Mouse (Mus musculus): ENCODE measurements at regions not wholly inside any gene's neighbourhood (a gene's known extent, or its start where the extent isn't known, plus 50 kb on each side); places are given as distances from the start of the nearest gene placed in this dataset.
"Not testable (repeated sequence)": the region's sequence is repeated elsewhere in the genome, so short reads cannot be mapped to it uniquely, and the experiment has no call there.

DNA sequence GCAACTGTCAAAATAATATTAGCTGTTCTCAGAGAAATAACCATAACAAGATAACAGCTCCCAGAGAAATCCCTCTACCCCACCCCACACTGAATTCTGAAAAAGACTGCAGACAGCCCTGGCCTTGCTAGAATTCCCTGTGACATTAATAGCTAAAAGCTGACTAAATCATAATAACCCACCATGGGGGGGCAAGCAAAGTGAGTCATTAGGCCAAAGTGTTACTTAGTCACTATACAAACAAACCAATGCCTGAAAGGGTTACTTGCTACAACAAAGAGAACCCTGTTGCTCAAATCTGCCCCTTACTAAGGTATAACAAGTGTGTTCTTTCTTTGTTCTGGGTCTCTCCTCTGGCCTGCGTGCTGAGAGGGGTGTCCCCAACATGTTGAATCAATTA lies 609.1 kb upstream of the Ppp6c start:
- no peak for ATAC-seq (replicated peaks; ENCODE audit: low FRiP score)

DNA sequence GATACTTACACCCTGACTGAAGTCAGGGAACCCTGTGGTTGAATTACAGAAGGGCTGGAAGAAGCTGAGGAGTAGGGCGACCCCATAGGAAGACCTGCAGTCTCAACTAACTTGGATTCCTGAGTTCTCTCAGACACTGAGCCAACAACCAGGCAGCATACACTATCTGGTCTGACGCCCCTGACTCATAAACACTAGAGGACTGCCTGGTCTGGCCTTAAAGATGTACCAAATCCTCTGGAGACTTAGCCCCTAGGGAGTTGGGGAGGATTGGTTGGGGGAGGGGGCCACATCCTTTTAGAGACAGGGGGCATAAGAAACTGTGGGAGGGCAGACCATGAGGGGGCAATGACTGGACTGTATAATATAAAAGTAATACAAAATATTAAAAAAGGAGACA lies 597.6 kb upstream of the Ppp6c start:
- no peak overlapping the region for H3K9ac ChIP-seq (ENCODE audit: low read depth, low read length)
- no peaks in the 10 kb centered on the region for H3K4me1 ChIP-seq (replicated peaks; ENCODE audit: control insufficient read depth, insufficient read depth, low read length)
- DNase-seq (ENCODE audit: low spot score) (no peak), ATAC-seq (replicated peaks; ENCODE audit: low FRiP score) (no peak)
- H3K4me2 ChIP-seq, result no peak overlapping the region
- H3K27me3 ChIP-seq (replicated peaks; ENCODE audit: control insufficient read depth, insufficient read depth, low read length), result no peaks in the 10 kb centered on the region
- no peaks in the 10 kb centered on the region for H3K36me3 ChIP-seq (ENCODE audit: control insufficient read depth, insufficient read depth, low read length)
- H3K4me3 ChIP-seq (ENCODE audit: low read depth, low read length), result no peak overlapping the region
- no peak overlapping the region for H3K27ac ChIP-seq (ENCODE audit: low read depth, low read length)
- WGBS, result 58% methylated on average over 2 of the region's 2 CpGs
- H3K9me3 ChIP-seq (ENCODE audit: control insufficient read depth, low read length), result no peaks in the 10 kb centered on the region

More for the DNA sequence above, 609.1 kb upstream of the Ppp6c start:
- no peak overlapping the region for H3K4me3 ChIP-seq (ENCODE audit: low read depth, low read length)
- peaks cover 3% of the 10 kb centered on the region for H3K9me3 ChIP-seq (ENCODE audit: control insufficient read depth, low read length)
- H3K4me1 ChIP-seq (replicated peaks; ENCODE audit: control insufficient read depth, insufficient read depth, low read length), result no peaks in the 10 kb centered on the region
- no peak overlapping the region for H3K4me2 ChIP-seq
- no peaks in the 10 kb centered on the region for H3K27me3 ChIP-seq (replicated peaks; ENCODE audit: control insufficient read depth, insufficient read depth, low read length)
- no peak overlapping the region for H3K27ac ChIP-seq (ENCODE audit: low read depth, low read length)
- no peaks in the 10 kb centered on the region for H3K36me3 ChIP-seq (ENCODE audit: control insufficient read depth, insufficient read depth, low read length)
- no peak for DNase-seq (ENCODE audit: low spot score)
- 75% methylated on average over 1 of the region's 1 CpGs for WGBS
- H3K9ac ChIP-seq (ENCODE audit: low read depth, low read length), result no peak overlapping the region

DNA sequence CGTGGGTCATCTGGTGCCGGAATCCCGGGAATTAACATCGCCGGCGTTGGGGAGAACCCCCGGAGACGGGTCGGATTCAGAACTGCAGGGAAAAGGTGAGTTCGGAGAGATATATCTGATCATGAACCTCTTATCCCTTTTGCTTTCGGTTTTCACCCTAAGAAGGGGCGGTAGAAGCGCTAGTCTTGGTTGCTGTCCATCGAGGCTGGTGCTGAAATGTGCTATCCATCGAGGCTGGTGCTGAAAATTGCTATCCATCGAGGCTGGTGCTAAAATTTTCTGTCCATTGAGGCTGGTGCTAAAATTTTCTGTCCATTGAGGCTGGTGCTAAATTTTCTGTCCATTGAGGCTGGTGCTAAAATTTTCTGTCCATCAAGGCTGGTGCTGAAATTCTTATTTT lies 580.4 kb upstream of the Ppp6c start:
- H3K27ac ChIP-seq (ENCODE audit: low read depth, low read length); ATAC-seq (replicated peaks; ENCODE audit: low FRiP score); H3K27me3 ChIP-seq (replicated peaks; ENCODE audit: control insufficient read depth, insufficient read depth, low read length); H3K9me3 ChIP-seq (ENCODE audit: control insufficient read depth, low read length); H3K4me1 ChIP-seq (replicated peaks; ENCODE audit: control insufficient read depth, insufficient read depth, low read length); H3K36me3 ChIP-seq (ENCODE audit: control insufficient read depth, insufficient read depth, low read length); H3K9ac ChIP-seq (ENCODE audit: low read depth, low read length); H3K4me2 ChIP-seq; H3K4me3 ChIP-seq (ENCODE audit: low read depth, low read length): not testable (repeated sequence)
- 52% methylated on average over 16 of the region's 16 CpGs for whole genome bisulfite sequencing
- DNase-seq (ENCODE audit: low spot score), result peak; percentile 30
